Mouse (Mus musculus) gonadal fat pad, adult 2 months (tissue): ENCODE measurements around the gene Gjb4. TPM values are rescaled to one million over a fixed set of nuclear protein-coding genes. Genes with fewer than 3 reads are reported as not detected.

Experiments used
- DNase-seq: peaks from one replicate; pipeline ENCODE4 v3.0.0-alpha.2; 2012; ENCODE audit warnings: low read depth
- polyA plus RNA-seq: library from polyadenylated mRNA; depleted of rRNA; stranded (reverse); fragments of >200 nt; gene quantifications from 2 replicates; pipeline ENCODE4 v1.2.3, GENCODE M21; 2012; rRNA removed

Gene Gjb4
- polyA plus RNA-seq, result 9.9 and 20.1 TPM in 2 replicates

GRCm38 (mm10) chr4:127353951-127354438 lies at the start of gene Gjb4:
Gene Gjb4 (minus strand): TSS chr4:127354081.
- DNase-seq, result no peak

DNA sequence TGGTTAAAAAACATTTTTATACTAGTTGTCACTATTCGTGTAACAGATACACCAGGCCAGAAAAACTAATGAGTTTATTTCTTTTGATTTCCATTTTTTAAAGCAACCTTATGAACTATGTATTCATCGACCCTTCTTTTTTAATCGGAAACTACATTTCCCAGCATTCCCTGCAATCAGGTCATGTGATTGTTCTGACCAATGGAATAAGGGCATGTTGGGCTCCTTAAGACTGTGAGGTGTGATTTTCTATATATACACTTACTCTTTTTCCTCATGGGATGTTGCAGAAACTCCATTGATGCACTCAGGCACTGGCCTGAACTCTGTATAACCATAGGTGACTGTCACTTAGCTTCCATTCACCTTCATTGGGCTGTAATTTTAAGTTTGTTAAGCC lies 48.7 kb upstream of the Gjb4 start:
- no peak for DNase-seq

DNA sequence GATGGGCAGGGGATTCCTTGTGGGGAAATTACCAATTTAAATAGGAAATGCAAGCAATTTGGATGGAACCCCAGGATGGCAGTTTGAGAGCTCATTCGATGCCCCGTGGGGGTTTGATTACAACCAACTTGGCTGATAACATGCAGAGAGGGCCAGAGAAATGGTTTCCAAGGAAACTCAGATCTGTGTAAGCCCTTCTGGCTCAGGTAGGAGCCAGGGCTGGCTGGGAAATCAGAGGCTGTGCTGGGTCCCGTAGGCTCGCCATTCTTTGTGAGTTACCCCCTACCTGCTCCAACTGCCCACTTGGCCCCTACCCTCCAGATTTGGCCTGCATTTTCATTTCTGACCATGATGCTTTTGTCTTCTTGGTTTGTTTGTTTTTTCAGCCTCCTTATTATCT lies 48.3 kb upstream of the Gjb4 start:
- no peak for DNase-seq

DNA sequence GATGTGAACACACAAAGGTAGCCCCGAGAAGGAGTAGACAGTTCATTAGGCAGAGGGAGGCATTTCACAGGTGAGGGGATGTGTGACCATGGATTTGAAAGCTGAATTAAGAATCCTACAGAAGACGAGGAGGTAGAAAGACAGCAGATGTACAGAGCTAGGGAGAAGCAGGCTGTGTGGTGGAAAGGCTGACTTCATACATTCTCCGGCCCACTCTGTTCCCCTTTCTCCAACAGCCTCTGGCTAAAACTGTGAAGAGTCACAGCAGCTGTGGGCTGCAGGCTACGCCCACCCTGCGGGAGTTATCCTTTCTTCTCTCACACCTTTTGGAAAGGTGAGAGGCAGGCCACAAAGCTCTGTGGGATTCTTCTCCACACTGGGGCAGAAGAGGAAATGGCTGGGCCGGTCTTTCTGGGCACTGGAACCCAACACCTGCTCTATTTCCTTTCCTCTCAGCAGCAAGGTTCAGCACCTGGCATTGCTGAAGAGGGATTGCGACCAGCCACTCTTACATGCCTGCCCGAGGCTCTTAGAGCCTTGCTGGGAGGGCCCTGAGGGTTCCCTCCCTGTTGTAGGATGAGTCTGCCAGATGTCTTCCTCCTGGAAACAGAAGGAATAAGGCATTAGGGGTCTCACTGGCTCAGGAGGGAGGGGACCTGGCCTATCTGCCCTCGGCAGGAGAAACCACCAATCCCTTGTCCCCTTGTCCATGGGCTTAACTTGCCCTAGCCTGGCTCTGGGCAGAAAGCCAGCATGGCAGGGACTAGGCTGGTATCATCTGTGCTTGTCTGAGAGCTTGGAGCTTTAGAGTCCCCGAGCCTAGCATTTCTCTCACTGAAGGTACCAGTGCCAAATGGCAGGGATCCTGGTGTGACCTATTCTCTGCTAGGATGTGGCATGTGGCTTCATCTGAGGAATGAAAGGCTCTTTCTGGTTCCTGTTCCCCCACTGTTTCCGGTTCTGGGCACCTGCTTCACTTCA lies 46.6 kb upstream of the Gjb4 start:
- DNase-seq, result no peak

DNA sequence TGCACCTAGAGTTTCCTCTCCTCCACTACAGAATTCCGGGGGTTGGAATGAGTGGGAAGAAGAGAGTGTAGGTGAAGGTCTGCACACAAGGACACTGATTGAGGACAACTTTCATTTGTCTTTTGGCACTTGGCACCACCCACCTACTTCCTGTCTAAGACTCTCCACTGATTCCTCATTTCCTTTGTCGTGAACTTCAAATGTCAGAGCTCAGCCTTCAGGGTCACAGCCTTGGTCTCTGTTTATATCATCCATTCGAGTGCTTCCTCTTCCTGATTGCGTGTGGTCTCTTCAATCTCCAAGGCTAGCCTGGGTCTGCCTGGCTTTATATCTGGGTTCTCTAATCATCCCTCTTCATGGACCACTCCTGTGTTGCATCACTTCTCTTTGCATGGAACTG lies 41.7 kb upstream of the Gjb4 start:
- no peak for DNase-seq

GRCm38 (mm10) chr4:127389645-127390044 lies 35.8 kb upstream of the Gjb4 start:
- DNase-seq, result no peak

GRCm38 (mm10) chr4:127377344-127377743 lies 23.5 kb upstream of the Gjb4 start:
- no peak for DNase-seq

DNA sequence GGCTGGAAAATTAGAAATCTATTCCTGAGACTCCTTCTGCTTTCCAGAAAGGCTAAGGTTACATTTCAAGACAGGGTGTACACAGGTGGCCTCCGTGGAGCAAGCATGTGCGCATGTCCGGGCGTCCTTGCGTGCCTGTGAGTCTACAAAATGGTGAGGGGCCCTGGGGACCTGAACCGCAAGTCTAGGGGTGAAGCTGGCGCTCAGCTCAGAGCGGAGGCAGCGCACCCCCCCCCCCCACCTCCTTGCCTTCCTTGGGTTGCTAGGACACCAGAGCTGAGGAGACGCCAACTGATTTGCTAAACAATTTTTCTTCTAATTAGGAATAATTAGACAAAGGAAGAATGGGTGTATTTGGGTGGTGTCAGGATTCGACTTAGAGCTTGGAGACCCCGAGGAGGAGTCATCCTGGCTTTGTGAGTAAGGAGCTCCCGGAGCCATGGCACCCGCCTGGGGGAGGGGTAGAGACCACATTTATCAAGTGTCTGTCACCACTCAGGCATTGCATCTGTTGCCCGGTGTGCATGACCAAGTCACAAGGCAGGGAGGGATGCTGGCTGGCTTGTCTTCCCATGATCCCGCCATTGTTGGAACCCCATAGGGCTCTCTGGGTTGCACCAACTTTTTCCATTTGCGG lies 21.8 kb upstream of the Gjb4 start:
- no peak for DNase-seq

- no peak for DNase-seq
These were observed 20.8 kb upstream of the Gjb4 start for GRCm38 (mm10) chr4:127374645-127375044.

GRCm38 (mm10) chr4:127373491-127373890 lies 19.6 kb upstream of the Gjb4 start:
- DNase-seq, result no peak

DNA sequence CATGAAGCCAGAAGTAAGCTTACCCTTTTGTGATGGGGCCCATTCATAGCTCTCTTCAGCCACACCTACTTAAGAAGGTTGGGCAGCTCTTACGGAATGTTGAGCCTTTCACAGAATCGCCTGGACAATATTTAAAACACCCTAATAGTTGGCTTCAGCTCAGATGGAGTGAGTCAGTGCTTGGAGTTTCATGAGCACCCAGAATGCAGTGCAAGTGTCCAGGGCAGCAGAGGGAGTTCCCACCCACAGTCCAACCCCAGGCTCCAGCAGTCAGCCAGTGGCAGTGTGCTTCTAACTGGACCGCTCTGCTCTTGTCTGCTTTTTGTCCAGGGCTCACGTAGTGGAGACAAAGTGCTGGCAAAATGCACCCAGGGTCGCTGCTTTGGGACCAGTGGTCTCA lies 17.7 kb upstream of the Gjb4 start:
- DNase-seq, result no peak

DNA sequence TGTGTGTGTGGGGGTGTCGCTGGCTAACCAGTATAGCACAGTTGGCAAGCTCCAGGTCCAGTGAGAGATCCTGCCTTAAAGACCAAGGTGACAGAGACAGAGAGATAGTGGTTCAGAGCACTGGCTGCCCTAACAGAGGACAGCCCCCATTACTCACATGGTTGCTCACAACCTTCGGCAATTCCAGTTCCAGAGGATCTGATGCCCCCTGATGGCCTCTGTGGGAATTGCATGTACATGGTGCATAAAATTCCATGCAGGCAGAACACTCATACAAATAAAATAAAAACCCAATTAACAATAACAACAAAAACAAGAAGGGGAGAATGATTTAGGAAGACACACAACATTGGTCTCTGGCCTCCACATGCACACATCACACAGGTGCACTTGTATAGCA lies 16.6 kb upstream of the Gjb4 start:
- no peak for DNase-seq

DNA sequence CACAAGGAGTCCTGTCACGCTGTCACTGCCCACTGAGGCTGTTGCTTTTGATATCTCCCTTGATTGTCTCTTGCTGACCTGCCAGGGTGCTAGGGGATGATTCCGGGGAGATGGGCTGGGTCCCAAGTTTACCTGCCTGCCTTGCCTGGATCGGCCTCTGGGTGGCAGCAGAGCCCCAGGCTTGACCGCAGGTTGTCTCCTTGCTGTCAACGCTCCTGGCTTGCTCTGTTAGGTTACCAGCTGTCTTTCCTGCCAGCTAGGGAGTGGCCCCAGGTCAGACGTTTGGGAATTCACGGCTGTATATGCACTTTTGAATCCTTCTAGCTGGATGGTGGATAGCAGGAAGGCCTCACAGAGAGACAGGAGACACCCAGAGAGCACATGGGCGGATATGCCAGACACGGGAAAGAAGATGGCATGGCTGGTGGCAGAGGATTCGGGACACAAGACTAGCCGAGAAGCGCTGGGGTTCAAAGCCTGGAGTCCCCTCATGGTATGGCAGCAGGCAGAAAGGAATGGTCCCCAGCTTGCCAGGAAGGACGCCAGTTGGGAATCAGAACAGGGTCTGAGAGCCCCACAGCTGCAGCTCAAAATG lies 14.6 kb upstream of the Gjb4 start:
- no peak for DNase-seq

DNA sequence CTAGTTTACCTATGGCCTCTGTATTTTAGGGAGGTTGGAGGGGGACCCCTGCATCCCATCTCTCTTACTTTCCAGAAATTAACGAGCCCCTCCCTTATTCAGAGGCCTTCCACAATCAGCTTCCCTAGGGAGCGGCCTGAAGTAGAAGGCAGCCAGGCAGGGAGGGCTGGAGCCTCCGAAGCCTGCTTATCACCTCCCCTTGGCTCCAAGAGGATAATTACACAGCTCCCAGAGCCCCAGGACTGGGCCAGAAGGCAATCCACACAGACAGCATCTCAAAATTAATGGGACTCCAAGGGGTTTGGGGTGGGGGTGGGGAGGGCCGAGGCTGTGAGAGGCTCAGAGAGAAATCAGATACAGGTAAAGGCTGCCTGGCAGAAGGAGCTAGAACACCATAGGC lies 12.0 kb upstream of the Gjb4 start:
- no peak for DNase-seq

DNA sequence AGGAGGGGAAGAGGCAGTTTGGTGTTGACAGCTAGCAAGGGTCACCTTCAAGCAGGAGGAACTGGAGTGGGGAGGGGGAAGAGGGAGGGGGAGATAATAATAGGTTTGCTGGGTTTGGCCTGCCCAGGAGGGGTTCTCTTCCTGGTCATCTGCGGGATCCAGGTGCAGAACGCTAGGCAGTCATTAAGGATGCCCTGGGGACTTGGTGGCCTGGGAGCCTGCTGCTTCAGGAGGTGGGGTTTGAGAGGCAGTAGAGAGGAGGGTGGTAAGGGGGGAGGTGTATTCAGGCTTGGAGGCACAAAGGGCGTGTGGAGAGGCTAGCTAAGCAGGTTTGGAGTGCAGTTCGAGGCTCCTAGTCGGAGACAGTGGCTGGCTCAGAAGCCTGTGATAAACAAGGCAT lies 11.6 kb upstream of the Gjb4 start:
- DNase-seq, result no peak

DNA sequence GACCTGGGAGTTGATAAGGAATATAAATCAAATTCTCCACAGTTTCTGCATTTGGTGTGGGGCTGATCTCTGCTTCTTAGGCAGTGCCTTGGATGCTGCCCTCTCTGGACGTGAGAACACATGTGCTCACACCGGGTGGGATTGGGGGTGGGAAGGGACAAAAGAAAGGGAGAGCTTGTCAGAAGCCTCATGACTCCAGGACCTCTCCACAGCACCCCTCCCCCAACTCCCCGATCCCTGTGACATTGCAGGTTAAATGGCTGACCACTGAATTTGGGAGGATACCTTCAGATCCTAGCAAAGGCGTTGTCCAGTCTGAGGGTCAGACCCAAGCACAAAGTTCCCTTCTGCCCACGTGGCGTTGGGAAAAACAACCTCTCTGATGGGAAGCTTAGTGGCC lies 10.6 kb upstream of the Gjb4 start:
- no peak for DNase-seq

- no peak for DNase-seq
These were observed 9.4 kb upstream of the Gjb4 start for GRCm38 (mm10) chr4:127363331-127363730.

DNA sequence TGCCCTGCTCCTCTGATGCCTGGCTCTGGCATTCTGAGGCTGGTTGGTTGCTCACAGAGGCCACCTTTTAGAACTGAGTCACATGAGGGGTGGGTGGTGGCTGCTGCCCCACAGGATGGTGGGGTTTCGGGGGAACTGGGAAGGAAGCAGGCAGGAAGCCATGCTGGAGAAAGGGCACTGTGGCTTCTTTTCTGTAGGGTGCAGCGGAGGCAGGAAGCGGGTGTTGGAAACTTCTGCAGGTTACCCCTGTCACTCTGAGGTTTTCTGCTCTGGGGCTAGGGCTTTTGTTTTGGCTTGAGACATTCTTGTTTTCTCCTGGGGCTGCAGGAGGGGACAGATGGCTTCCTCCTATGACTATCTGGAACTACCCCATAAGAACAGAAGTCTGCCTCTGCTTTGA lies 8.6 kb upstream of the Gjb4 start:
- no peak for DNase-seq

DNA sequence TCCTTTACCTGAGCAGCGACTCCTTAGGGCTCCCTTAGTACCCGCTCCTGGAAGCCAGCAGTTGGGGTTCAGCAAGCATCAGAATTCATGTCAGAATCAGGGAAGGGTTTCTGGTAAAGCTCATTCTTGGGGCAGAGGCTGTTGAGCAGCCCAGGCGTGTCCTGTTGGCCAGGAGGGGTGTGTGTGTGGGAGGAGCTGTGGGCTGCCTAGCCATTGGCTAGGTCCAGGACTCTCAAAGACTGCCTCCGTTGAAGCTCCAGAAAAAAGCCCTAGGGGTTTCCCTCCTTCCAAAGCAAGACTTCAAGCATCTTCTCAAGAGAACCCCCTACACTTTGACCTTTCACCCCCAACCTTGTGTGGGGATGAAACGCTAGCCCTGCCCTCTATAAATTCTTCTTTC lies 4.1 kb upstream of the Gjb4 start, which contains the start of gene Gjb5:
TSS of gene Gjb5 (minus strand) at position 164 of the 400 bp plus-strand sequence.
- no peak for DNase-seq

GRCm38 (mm10) chr4:127354506-127355485 lies 915 bp upstream of the Gjb4 start:
- no peak for DNase-seq

DNA sequence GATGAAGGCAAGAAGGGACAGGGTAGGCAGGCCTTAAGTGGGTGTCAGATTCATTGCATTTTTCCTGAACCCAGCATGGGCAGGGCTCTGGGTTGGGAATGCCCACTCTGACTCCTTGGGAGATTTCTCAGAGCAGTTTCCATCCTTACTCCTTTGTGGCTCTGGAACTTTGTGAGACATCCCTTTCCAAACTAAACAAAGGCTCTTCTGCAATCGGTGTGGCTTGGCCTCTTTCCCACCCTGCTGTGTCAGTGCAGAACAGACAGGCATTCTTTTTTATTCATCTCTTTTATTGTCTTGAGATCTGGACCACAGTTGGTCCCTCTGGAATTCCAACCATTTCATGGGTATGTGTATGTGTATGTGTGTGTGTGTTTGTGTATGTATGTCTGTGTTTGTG lies 1.3 kb downstream of the Gjb4 start:
- DNase-seq, result no peak
